8 mouse cellular contexts compared by ENCODE assay signal in genomic region chr17:47611661-47611982, GRCm38 (mm10). TPM values are rescaled to one million over a fixed set of nuclear protein-coding genes. Genes with fewer than 3 reads are reported as not detected.
DNase-seq lines count a peak whose midpoint lies in the region; ATAC-seq and TF ChIP-seq lines count a peak whose summit lies in the region.

No protein-coding gene starts in this region.

- H3K4me2 ChIP-seq in hindbrain, embryonic 15.5 days, result peak overlapping the region; percentile 93
- peak overlapping the region; percentile 90 for H3K4me2 ChIP-seq in midbrain, embryonic 12.5 days (replicated peaks)

- H3K9ac ChIP-seq in hindbrain, embryonic 15.5 days, result peak overlapping the region; percentile 76
- peak overlapping the region; percentile 75 for H3K9ac ChIP-seq in midbrain, embryonic 12.5 days (replicated peaks)

- TF ChIP-seq POLR2A in kidney, adult 2 months (IDR thresholded peaks at IDR 0.05; ENCODE audit: low read depth, low read length), result no peak
- 0 out of 2 replicates have a peak, but pooled peaks have one; percentile 31 for TF ChIP-seq POLR2A in bone marrow macrophage, adult 2 months (IDR thresholded peaks at IDR 0.05; ENCODE audit: borderline replicate concordance, low read depth, low read length)

- H3K27ac ChIP-seq in kidney, adult 2 months (ENCODE audit: insufficient read depth, low read depth, low read length), result peak overlapping the region; percentile 66
- H3K27ac ChIP-seq in bone marrow macrophage, adult 2 months (ENCODE audit: insufficient read depth, low read depth, low read length), result peak overlapping the region; percentile 38
- H3K27ac ChIP-seq in hindbrain, embryonic 15.5 days (replicated peaks), result peak overlapping the region; percentile 81
- no peak overlapping the region for H3K27ac ChIP-seq in midbrain, embryonic 12.5 days (replicated peaks)

- intact Hi-C loops in left cerebral cortex, postnatal 4 days (cut with DNase I), result loop anchor here (5.0 kb wide), 1 partner anchor 66 kb away; no protein-coding TSS in a partner anchor

- no peak; the same call in 1 of the 2 replicates for ATAC-seq in hindbrain, embryonic 15.5 days (ENCODE audit: low FRiP score, low read depth)
- ATAC-seq in midbrain, embryonic 12.5 days (ENCODE audit: low FRiP score, low read depth), result no peak

- H3K36me3 ChIP-seq in kidney, adult 2 months (ENCODE audit: control insufficient read depth, insufficient read depth, low read length), result no peaks in the 10 kb centered on the region
- H3K36me3 ChIP-seq in hindbrain, embryonic 15.5 days, result peaks cover 9% of the 10 kb centered on the region; the same call in 1 of the 2 replicates
- H3K36me3 ChIP-seq in midbrain, embryonic 12.5 days, result peaks cover 40% of the 10 kb centered on the region

- H3K4me1 ChIP-seq in kidney, adult 2 months (ENCODE audit: control insufficient read depth, insufficient read depth, low read length), result peaks cover 4% of the 10 kb centered on the region; the same call in 1 of the 2 replicates
- H3K4me1 ChIP-seq in bone marrow macrophage, adult 2 months (ENCODE audit: control insufficient read depth, insufficient read depth, low read length), result peaks cover 21% of the 10 kb centered on the region
- peaks cover 35% of the 10 kb centered on the region for H3K4me1 ChIP-seq in hindbrain, embryonic 15.5 days (replicated peaks)
- peaks cover 27% of the 10 kb centered on the region for H3K4me1 ChIP-seq in midbrain, embryonic 12.5 days

- WGBS in kidney, adult 2 months, result under 1% methylated on average over 13 of the region's 13 CpGs
- 1% methylated on average over 13 of the region's 13 CpGs for WGBS in hindbrain, embryonic 15.5 days
- WGBS in midbrain, embryonic 12.5 days, result under 1% methylated on average over 13 of the region's 13 CpGs

- H3K9me3 ChIP-seq in hindbrain, embryonic 15.5 days, result no peaks in the 10 kb centered on the region
- H3K9me3 ChIP-seq in midbrain, embryonic 12.5 days, result no peaks in the 10 kb centered on the region

- no peak for DNase-seq in kidney, adult 2 months
- DNase-seq in kidney, postnatal 25 days, result no peak
- no peak for DNase-seq in frontal cortex, postnatal 10 days (ENCODE audit: low spot score in 2 of 2)
- no peak for DNase-seq in ovary, postnatal 36 days (ENCODE audit: low spot score)
- no peak for DNase-seq in left cerebral cortex, postnatal 4 days

- no peaks in the 10 kb centered on the region for H3K27me3 ChIP-seq in kidney, adult 2 months (replicated peaks; ENCODE audit: control insufficient read depth, insufficient read depth, low read length)
- no peaks in the 10 kb centered on the region for H3K27me3 ChIP-seq in hindbrain, embryonic 15.5 days
- no peaks in the 10 kb centered on the region for H3K27me3 ChIP-seq in midbrain, embryonic 12.5 days

- peak overlapping the region; percentile 82 for H3K4me3 ChIP-seq in kidney, adult 2 months (ENCODE audit: insufficient read depth, low read depth, low read length)
- peak overlapping the region; percentile 71 for H3K4me3 ChIP-seq in bone marrow macrophage, adult 2 months (ENCODE audit: insufficient read depth, low read length)
- H3K4me3 ChIP-seq in hindbrain, embryonic 15.5 days, result peak overlapping the region; percentile 89
- peak overlapping the region; percentile 76 for H3K4me3 ChIP-seq in midbrain, embryonic 12.5 days

- TF ChIP-seq CTCF in kidney, adult 2 months (conservative IDR thresholded peaks at IDR 0.05; ENCODE audit: insufficient read depth, insufficient read length, low read depth, low read length), result no peak
- TF ChIP-seq CTCF in bone marrow macrophage, adult 2 months (IDR thresholded peaks at IDR 0.05; ENCODE audit: low read depth, low read length), result no peak

RNA-seq across cellular contexts. Expression of gene Gm20517, which starts 0.2 kb away (rescaled TPM):
- polyA plus RNA-seq in kidney, adult 2 months (2012; rRNA removed), result 0.45 and 0.64 TPM in 2 replicates
- polyA plus RNA-seq in bone marrow macrophage, adult 2 months (2012; ENCODE audit: insufficient read depth, insufficient read length, missing spikeins), result 1.2 and 3.1 TPM in 2 replicates
- polyA plus RNA-seq in hindbrain, embryonic 15.5 days (2015; fragmentation: Nextera tagmentation; extraction: Ambion mirVana), result 2.0 and 2.5 TPM in 2 replicates
- polyA plus RNA-seq in midbrain, embryonic 12.5 days (2016; fragmentation: Nextera tagmentation; extraction: Ambion mirVana), result 2.2 and 2.5 TPM in 2 replicates
- 1 to 10 TPM; 4.8 to 6.6 TPM for total RNA-seq in left cerebral cortex, postnatal 4 days (2021)

RNA-seq across cellular contexts. Expression of gene Med20, which starts 0.2 kb away (rescaled TPM):
- 22.8 and 25.3 TPM in 2 replicates for polyA plus RNA-seq in kidney, adult 2 months (2012; rRNA removed)
- polyA plus RNA-seq in bone marrow macrophage, adult 2 months (2012; ENCODE audit: insufficient read depth, insufficient read length, missing spikeins), result 19.7 and 23.4 TPM in 2 replicates
- 41.2 and 43.9 TPM in 2 replicates for polyA plus RNA-seq in hindbrain, embryonic 15.5 days (2015; fragmentation: Nextera tagmentation; extraction: Ambion mirVana)
- polyA plus RNA-seq in midbrain, embryonic 12.5 days (2016; fragmentation: Nextera tagmentation; extraction: Ambion mirVana), result 39.5 and 41.0 TPM in 2 replicates
- 10 to 100 TPM; 29.2 to 30.3 TPM for total RNA-seq in left cerebral cortex, postnatal 4 days (2021)

RNA-seq across cellular contexts. Expression of gene Bysl, which starts 0.3 kb away (rescaled TPM):
- 7.9 and 8.3 TPM in 2 replicates for polyA plus RNA-seq in kidney, adult 2 months (2012; rRNA removed)
- 4.1 and 5.0 TPM in 2 replicates for polyA plus RNA-seq in bone marrow macrophage, adult 2 months (2012; ENCODE audit: insufficient read depth, insufficient read length, missing spikeins)
- polyA plus RNA-seq in hindbrain, embryonic 15.5 days (2015; fragmentation: Nextera tagmentation; extraction: Ambion mirVana), result 33.9 and 37.5 TPM in 2 replicates
- 30.8 and 31.5 TPM in 2 replicates for polyA plus RNA-seq in midbrain, embryonic 12.5 days (2016; fragmentation: Nextera tagmentation; extraction: Ambion mirVana)
- total RNA-seq in left cerebral cortex, postnatal 4 days (2021), result 10 to 100 TPM; 28.6 TPM

RNA-seq across cellular contexts. Expression of gene Usp49, which starts 18.9 kb away (rescaled TPM):
- 5.1 and 5.3 TPM in 2 replicates for polyA plus RNA-seq in kidney, adult 2 months (2012; rRNA removed)
- polyA plus RNA-seq in bone marrow macrophage, adult 2 months (2012; ENCODE audit: insufficient read depth, insufficient read length, missing spikeins), result 7.3 and 8.6 TPM in 2 replicates
- 6.3 and 8.2 TPM in 2 replicates for polyA plus RNA-seq in hindbrain, embryonic 15.5 days (2015; fragmentation: Nextera tagmentation; extraction: Ambion mirVana)
- 10.5 and 11.9 TPM in 2 replicates for polyA plus RNA-seq in midbrain, embryonic 12.5 days (2016; fragmentation: Nextera tagmentation; extraction: Ambion mirVana)
- 10 to 100 TPM; 23.3 to 26.2 TPM for total RNA-seq in left cerebral cortex, postnatal 4 days (2021)
